Mouse (Mus musculus) neural tube, embryonic 11.5 days (tissue): ENCODE results near the gene Fbxo48. TPM values are rescaled to one million over a fixed set of nuclear protein-coding genes. Genes with fewer than 3 reads are reported as not detected.

Experiments used
- ATAC-seq: fragments of 200-750 bp; cut with Nextera tagmentation; 2 replicates; pipeline ENCODE4 v1.8.0; 2017; ENCODE audit warnings: moderate number of reproducible peaks, mild to moderate bottlenecking, moderate TSS enrichment, moderate library complexity; ENCODE audit not compliant: insufficient read depth, low FRiP score, low TSS enrichment
- DNase-seq: peaks from one replicate; pipeline ENCODE4 v3.0.0-alpha.2; 2015; ENCODE audit warnings: low spot score
- H3K27ac ChIP-seq: fragments of 300-500 bp; sonication (generic); 2 replicates; pipeline ENCODE4 v1.5.1; 2014; ENCODE audit warnings: low read depth, mild to moderate bottlenecking, low read length
- H3K27me3 ChIP-seq: fragments of 300-500 bp; sonication (generic); 2 replicates; pipeline ENCODE4 v1.6.1; 2014; ENCODE audit warnings: mild to moderate bottlenecking, low read length, mixed read lengths; ENCODE audit not compliant: control insufficient read depth, insufficient read depth
- H3K36me3 ChIP-seq: fragments of 300-500 bp; sonication (generic); 2 replicates; pipeline ENCODE4 v1.6.1; 2014; ENCODE audit warnings: mild to moderate bottlenecking, low read length, moderate library complexity, mixed read lengths; ENCODE audit not compliant: control insufficient read depth, insufficient read depth
- H3K4me1 ChIP-seq: fragments of 300-500 bp; sonication (generic); 2 replicates; pipeline ENCODE4 v1.6.1; 2014; ENCODE audit warnings: low read length, mixed read lengths; ENCODE audit not compliant: control insufficient read depth, insufficient read depth
- H3K4me2 ChIP-seq: fragments of 300-500 bp; sonication (generic); 2 replicates; pipeline ENCODE4 v1.6.1; 2014; ENCODE audit warnings: low read depth, mild to moderate bottlenecking, moderate library complexity
- H3K4me3 ChIP-seq: fragments of 300-500 bp; sonication (generic); 2 replicates; pipeline ENCODE4 v1.5.1; 2014; ENCODE audit warnings: low read depth, low read length
- H3K9ac ChIP-seq: fragments of 300-500 bp; sonication (generic); 2 replicates; pipeline ENCODE4 v1.6.1; 2014; ENCODE audit warnings: mild to moderate bottlenecking, low read length
- H3K9me3 ChIP-seq: fragments of 300-500 bp; sonication (generic); 2 replicates; pipeline ENCODE4 v1.6.1; 2016; ENCODE audit warnings: low read length; ENCODE audit not compliant: control insufficient read depth
- WGBS: fragments of 180-500 bp; shearing (Covaris S2); extraction: QIAGEN DNeasy Blood & Tissue Kit; methylation state at CpG from one replicate; pipeline ENCODE4 v1.1.7; 2014; 5-methylcytosine and 5-hydroxymethylcytosine counted together
- polyA plus RNA-seq: library from polyadenylated mRNA; unstranded; fragments of >200 nt; fragmentation: Nextera tagmentation; extraction: Ambion mirVana; gene quantifications from 2 replicates; pipeline ENCODE4 v1.2.1, GENCODE M21; 2014

Fbxo48 gene
- polyA plus RNA-seq, 1 experiment from 2014 or later: 1.4 TPM

- ATAC-seq (no peak), DNase-seq (no peak)
- no peaks in the 10 kb centered on the region for H3K27me3 ChIP-seq
- H3K4me2 ChIP-seq: no peak overlapping the region
- H3K9ac ChIP-seq: no peak overlapping the region
- H3K4me1 ChIP-seq: no peaks in the 10 kb centered on the region
- 95% methylated on average over 3 of the region's 3 CpGs for WGBS
- H3K9me3 ChIP-seq: no peaks in the 10 kb centered on the region
- H3K36me3 ChIP-seq: no peaks in the 10 kb centered on the region
- no peak overlapping the region for H3K27ac ChIP-seq
- H3K4me3 ChIP-seq: no peak overlapping the region
Observed at GRCm38 (mm10) chr11:16932159-16932558, 19.0 kb upstream of the Fbxo48 start.

- Histone ChIP-seq H3K9me3 (no peaks in the 10 kb centered on the region), H3K4me1 (no peaks in the 10 kb centered on the region), H3K4me3 (no peak overlapping the region), H3K9ac (no peak overlapping the region), H3K4me2 (no peak overlapping the region), H3K36me3 (no peaks in the 10 kb centered on the region), H3K27ac (no peak overlapping the region), H3K27me3 (no peaks in the 10 kb centered on the region)
- 64% methylated on average over 6 of the region's 6 CpGs for WGBS
- DNase-seq: no peak
- ATAC-seq: no peak
Observed at GRCm38 (mm10) chr11:16935577-16936236, 15.5 kb upstream of the Fbxo48 start.

GRCm38 (mm10) chr11:16941103-16941793 is 9.9 kb upstream of the Fbxo48 start:
- Histone ChIP-seq H3K4me3 (no peak overlapping the region), H3K9me3 (no peaks in the 10 kb centered on the region), H3K27ac (no peak overlapping the region), H3K27me3 (no peaks in the 10 kb centered on the region), H3K4me2 (no peak overlapping the region), H3K9ac (no peak overlapping the region), H3K4me1 (no peaks in the 10 kb centered on the region), H3K36me3 (no peaks in the 10 kb centered on the region)
- DNase-seq: peak; percentile 17
- 37% methylated on average over 4 of the region's 4 CpGs for WGBS
- ATAC-seq: peak; percentile 56; the same call in 1 of the 2 replicates

- Histone ChIP-seq H3K4me1 (no peaks in the 10 kb centered on the region), H3K9me3 (no peaks in the 10 kb centered on the region), H3K27ac (no peak overlapping the region), H3K4me3 (no peak overlapping the region), H3K9ac (no peak overlapping the region), H3K27me3 (no peaks in the 10 kb centered on the region), H3K4me2 (no peak overlapping the region), H3K36me3 (no peaks in the 10 kb centered on the region)
- WGBS: 73% methylated on average over 4 of the region's 4 CpGs
- DNase-seq (no peak), ATAC-seq (no peak)
Observed at GRCm38 (mm10) chr11:16941973-16942452, 9.2 kb upstream of the Fbxo48 start.

GRCm38 (mm10) chr11:16943016-16943415 is 8.2 kb upstream of the Fbxo48 start:
- no peaks in the 10 kb centered on the region for H3K27me3 ChIP-seq
- H3K4me2 ChIP-seq: no peak overlapping the region
- no peaks in the 10 kb centered on the region for H3K9me3 ChIP-seq
- ATAC-seq (no peak), DNase-seq (no peak)
- H3K4me1 ChIP-seq: no peaks in the 10 kb centered on the region
- no peak overlapping the region for H3K9ac ChIP-seq
- H3K4me3 ChIP-seq: no peak overlapping the region
- H3K27ac ChIP-seq: no peak overlapping the region
- 88% methylated on average over 4 of the region's 4 CpGs for WGBS
- no peaks in the 10 kb centered on the region for H3K36me3 ChIP-seq

GRCm38 (mm10) chr11:16948756-16949155 is 2.4 kb upstream of the Fbxo48 start:
- Histone ChIP-seq H3K27ac (no peak overlapping the region), H3K9me3 (no peaks in the 10 kb centered on the region), H3K4me3 (no peak overlapping the region), H3K27me3 (no peaks in the 10 kb centered on the region), H3K36me3 (no peaks in the 10 kb centered on the region), H3K9ac (no peak overlapping the region), H3K4me1 (no peaks in the 10 kb centered on the region), H3K4me2 (no peak overlapping the region)
- WGBS: 26% methylated on average over 1 of the region's 1 CpGs
- ATAC-seq: no peak
- no peak for DNase-seq

- H3K4me2 ChIP-seq: peak overlapping the region; percentile 42
- H3K4me3 ChIP-seq: peak overlapping the region; percentile 64
- H3K27ac ChIP-seq: no peak overlapping the region
- WGBS: 55% methylated on average over 13 of the region's 13 CpGs
- H3K9me3 ChIP-seq: no peaks in the 10 kb centered on the region
- DNase-seq (no peak), ATAC-seq (no peak)
- H3K9ac ChIP-seq: peak overlapping the region; percentile 42
- H3K27me3 ChIP-seq: no peaks in the 10 kb centered on the region
- H3K4me1 ChIP-seq: no peaks in the 10 kb centered on the region
- H3K36me3 ChIP-seq: no peaks in the 10 kb centered on the region
Observed at GRCm38 (mm10) chr11:16950226-16950975, 774 bp upstream of the Fbxo48 start.

GRCm38 (mm10) chr11:16951761-16952010 is 511 bp downstream of the Fbxo48 start:
- H3K27me3 ChIP-seq: no peaks in the 10 kb centered on the region
- H3K4me3 ChIP-seq: peak overlapping the region; percentile 64
- ATAC-seq: no peak
- 7% methylated on average over 9 of the region's 9 CpGs for WGBS
- no peak for DNase-seq
- H3K9ac ChIP-seq: peak overlapping the region; percentile 72
- H3K9me3 ChIP-seq: no peaks in the 10 kb centered on the region
- H3K36me3 ChIP-seq: no peaks in the 10 kb centered on the region
- H3K27ac ChIP-seq: no peak overlapping the region
- no peaks in the 10 kb centered on the region for H3K4me1 ChIP-seq
- H3K4me2 ChIP-seq: peak overlapping the region; percentile 77
